Mouse (Mus musculus) gastrocnemius, postnatal 14 days (tissue): ENCODE data around the gene Fkbp1a. TPM values are rescaled to one million over a fixed set of nuclear protein-coding genes. Genes with fewer than 3 reads are reported as not detected.
A peak's percentile ranks its signal among the peaks of the same experiment; 100 is the strongest.

Experiments
- DNase-seq: peaks from one replicate; pipeline ENCODE4 v3.0.0; 2021; ENCODE audit warnings: mixed read lengths
- intact Hi-C: fragments of 180-260 bp; cut with DNase I; formaldehyde crosslinking; loops from one replicate; pipeline ENCODE4 v1.15.1; 2025; ENCODE audit warnings: low total_unique reads
- total RNA-seq, 2 experiments: library from RNA; stranded (reverse); gene quantifications; 2 replicates each; pipeline ENCODE4 v1.2.3; 2021

Fkbp1a gene
- total RNA-seq, 2 experiments from 2014 or later: 190 to 225 TPM

GRCm38 (mm10) chr2:151543063-151543895 lies 996 bp downstream of the Fkbp1a start:
- DNase-seq: peak; percentile 47
- intact Hi-C loops: no loop called here

- intact Hi-C loops: loop anchor here (5.0 kb wide), 1 partner anchor 42 kb away; no protein-coding TSS in a partner anchor
- DNase-seq: no peak
Observed at GRCm38 (mm10) chr2:151544673-151545072, 2.4 kb downstream of the Fkbp1a start.

GRCm38 (mm10) chr2:151546571-151546970 lies 4.3 kb downstream of the Fkbp1a start:
- no peak for DNase-seq
- intact Hi-C loops: loop anchor here (5.0 kb wide), 1 partner anchor 44 kb away; no protein-coding TSS in a partner anchor

- intact Hi-C loops: loop anchor here (5.0 kb wide), 1 partner anchor 47 kb away; no protein-coding TSS in a partner anchor
- no peak for DNase-seq
Observed at GRCm38 (mm10) chr2:151549615-151550121, 7.4 kb downstream of the Fkbp1a start.

- DNase-seq: no peak
- intact Hi-C loops: no loop called here
Observed at GRCm38 (mm10) chr2:151562930-151563921, 20.9 kb downstream of the Fkbp1a start.

- intact Hi-C loops: no loop called here
- DNase-seq: no peak
Observed at GRCm38 (mm10) chr2:151564006-151564405, 21.7 kb downstream of the Fkbp1a start.

- intact Hi-C loops: no loop called here
- DNase-seq: no peak
Observed at GRCm38 (mm10) chr2:151564986-151565385, 22.7 kb downstream of the Fkbp1a start.

GRCm38 (mm10) chr2:151566856-151567255 lies 24.6 kb downstream of the Fkbp1a start:
- no peak for DNase-seq
- intact Hi-C loops: no loop called here

GRCm38 (mm10) chr2:151569452-151569851 lies 27.2 kb downstream of the Fkbp1a start:
- intact Hi-C loops: no loop called here
- DNase-seq: no peak

- intact Hi-C loops: no loop called here
Observed at GRCm38 (mm10) chr2:151571873-151572700, 29.8 kb downstream of the Fkbp1a start, which contains the start of gene Sdcbp2. TSS of gene Sdcbp2 (plus strand) at chr2:151572622.

GRCm38 (mm10) chr2:151573667-151574066 lies 31.4 kb downstream of the Fkbp1a start:
- no peak for DNase-seq
- intact Hi-C loops: no loop called here

More at GRCm38 (mm10) chr2:151571873-151572700, 29.8 kb downstream of the Fkbp1a start, which contains the start of gene Sdcbp2:
- DNase-seq: no peak

GRCm38 (mm10) chr2:151574607-151575006 lies 32.3 kb downstream of the Fkbp1a start:
- no peak for DNase-seq
- intact Hi-C loops: no loop called here

GRCm38 (mm10) chr2:151575119-151575698 lies 32.9 kb downstream of the Fkbp1a start:
- DNase-seq: no peak
- intact Hi-C loops: no loop called here

- intact Hi-C loops: no loop called here
- peak; percentile 86 for DNase-seq
Observed at GRCm38 (mm10) chr2:151575699-151576389, 33.6 kb downstream of the Fkbp1a start.

GRCm38 (mm10) chr2:151579183-151579582 lies 36.9 kb downstream of the Fkbp1a start:
- intact Hi-C loops: no loop called here
- no peak for DNase-seq

GRCm38 (mm10) chr2:151580945-151581344 lies 38.7 kb downstream of the Fkbp1a start:
- DNase-seq: no peak
- intact Hi-C loops: loop anchor here (10.0 kb wide), 1 partner anchor 104 kb away; no protein-coding TSS in a partner anchor

GRCm38 (mm10) chr2:151585934-151586333 lies 43.7 kb downstream of the Fkbp1a start:
- no peak for DNase-seq
- intact Hi-C loops: loop anchor here (5.0 to 10.0 kb wide), 2 partner anchors 41 to 99 kb away; no protein-coding TSS in a partner anchor

GRCm38 (mm10) chr2:151586807-151587206 lies 44.5 kb downstream of the Fkbp1a start:
- DNase-seq: no peak
- intact Hi-C loops: loop anchor here (5.0 to 10.0 kb wide), 2 partner anchors 40 to 98 kb away; no protein-coding TSS in a partner anchor
